In genomic region chr6:83866423-83866822, GRCm38 (mm10) we compare ENCODE assay signal across 8 mouse cellular contexts. TPM values are rescaled to one million over a fixed set of nuclear protein-coding genes. Genes with fewer than 3 reads are reported as not detected.
DNase-seq lines count a peak whose midpoint lies in the region; ATAC-seq and TF ChIP-seq lines count a peak whose summit lies in the region.

No protein-coding gene starts in this region.

- H3K4me1 ChIP-seq in kidney, postnatal 0 days (replicated peaks; ENCODE audit: insufficient read depth, low read length) = 0 out of 2 replicates have a peak, but pooled peaks cover 4% of the 10 kb centered on the region
- peaks cover 3% of the 10 kb centered on the region for H3K4me1 ChIP-seq in hindbrain, embryonic 16.5 days (ENCODE audit: control insufficient read depth, insufficient read depth, low read depth, low read length)
- H3K4me1 ChIP-seq in midbrain, embryonic 15.5 days = peaks cover 8% of the 10 kb centered on the region

- no peak overlapping the region for H3K9ac ChIP-seq in kidney, postnatal 0 days (ENCODE audit: low read depth, low read length)
- H3K9ac ChIP-seq in hindbrain, embryonic 16.5 days (ENCODE audit: low read depth, low read length) = no peak overlapping the region
- no peak overlapping the region for H3K9ac ChIP-seq in midbrain, embryonic 15.5 days

- H3K4me3 ChIP-seq in kidney, postnatal 0 days (replicated peaks; ENCODE audit: low read depth, low read length) = peak overlapping the region; percentile 66; the same call in 1 of the 2 replicates
- no peak overlapping the region; the same call in 1 of the 2 replicates for H3K4me3 ChIP-seq in hindbrain, embryonic 16.5 days (ENCODE audit: low read length)
- H3K4me3 ChIP-seq in midbrain, embryonic 15.5 days = peak overlapping the region; percentile 71

- no peaks in the 10 kb centered on the region for H3K9me3 ChIP-seq in kidney, postnatal 0 days (replicated peaks; ENCODE audit: low read length)
- no peaks in the 10 kb centered on the region for H3K9me3 ChIP-seq in hindbrain, embryonic 16.5 days (ENCODE audit: control insufficient read depth, low read length)
- no peaks in the 10 kb centered on the region for H3K9me3 ChIP-seq in midbrain, embryonic 15.5 days

- H3K27me3 ChIP-seq in kidney, postnatal 0 days (ENCODE audit: insufficient read depth, low read length) = no peaks in the 10 kb centered on the region
- peaks cover 3% of the 10 kb centered on the region; the same call in 1 of the 2 replicates for H3K27me3 ChIP-seq in hindbrain, embryonic 16.5 days (replicated peaks; ENCODE audit: control insufficient read depth, insufficient read depth, low read length)
- no peaks in the 10 kb centered on the region for H3K27me3 ChIP-seq in midbrain, embryonic 15.5 days (replicated peaks)

- H3K36me3 ChIP-seq in kidney, postnatal 0 days (ENCODE audit: insufficient read depth, low read length) = no peaks in the 10 kb centered on the region
- H3K36me3 ChIP-seq in hindbrain, embryonic 16.5 days (ENCODE audit: control insufficient read depth, insufficient read depth, low read length) = no peaks in the 10 kb centered on the region
- H3K36me3 ChIP-seq in midbrain, embryonic 15.5 days (replicated peaks) = no peaks in the 10 kb centered on the region

- peak; percentile 13 for DNase-seq in kidney, postnatal 0 days (ENCODE audit: low spot score)
- DNase-seq in kidney, postnatal 10 days = no peak
- no peak for DNase-seq in spleen, adult 12 weeks (ENCODE audit: low spot score)
- DNase-seq in right cerebral cortex, postnatal 4 days = no peak
- no peak for DNase-seq in urinary bladder, postnatal 36 days (ENCODE audit: low spot score in 2 of 2)

- WGBS in kidney, postnatal 0 days = 27% methylated on average over 4 of the region's 4 CpGs
- WGBS in hindbrain, embryonic 16.5 days = 39% methylated on average over 4 of the region's 4 CpGs
- 38% methylated on average over 4 of the region's 4 CpGs for WGBS in midbrain, embryonic 15.5 days

- peak overlapping the region; percentile 99 for H3K4me2 ChIP-seq in kidney, postnatal 0 days (ENCODE audit: low read length)
- H3K4me2 ChIP-seq in hindbrain, embryonic 16.5 days (ENCODE audit: low read length) = peak overlapping the region; percentile 96
- H3K4me2 ChIP-seq in midbrain, embryonic 15.5 days = peak overlapping the region; percentile 90

- TF ChIP-seq CTCF in kidney, postnatal 0 days (IDR thresholded peaks at IDR 0.05; ENCODE audit: low read depth) = no peak

- no peak for ATAC-seq in kidney, postnatal 0 days (replicated peaks; ENCODE audit: low FRiP score, low read depth)
- ATAC-seq in erythroblast, adult 5-6 weeks (replicated peaks; ENCODE audit: low FRiP score, poor library complexity, severe bottlenecking) = peak; percentile 50
- peak; percentile 21; the same call in 1 of the 2 replicates for ATAC-seq in hindbrain, embryonic 16.5 days
- ATAC-seq in midbrain, embryonic 15.5 days (replicated peaks) = peak; percentile 16; the same call in 1 of the 2 replicates

- no peak overlapping the region for H3K27ac ChIP-seq in kidney, postnatal 0 days
- no peak overlapping the region for H3K27ac ChIP-seq in hindbrain, embryonic 16.5 days (ENCODE audit: low read depth, low read length)
- H3K27ac ChIP-seq in midbrain, embryonic 15.5 days = no peak overlapping the region

RNA-seq across cellular contexts. Expression of gene Zfp638, which starts 0.5 kb away (rescaled TPM):
- polyA plus RNA-seq in kidney, postnatal 0 days (2015; fragmentation: Nextera tagmentation; extraction: Ambion mirVana) = 44.5 and 49.0 TPM in 2 replicates
- total RNA-seq in erythroblast, adult 5-6 weeks (2015; ENCODE audit: low replicate concordance) = 34.9 and 82.2 TPM in 2 replicates
- total RNA-seq in erythroblast, adult 5-6 weeks (2017; ENCODE audit: low replicate concordance) = 82.6 and 96.5 TPM in 2 replicates
- 58.2 and 61.9 TPM in 2 replicates for polyA plus RNA-seq in hindbrain, embryonic 16.5 days (2015; fragmentation: Nextera tagmentation; extraction: Ambion mirVana)
- polyA plus RNA-seq in midbrain, embryonic 15.5 days (2015; fragmentation: Nextera tagmentation; extraction: Ambion mirVana) = 70.5 and 76.5 TPM in 2 replicates

RNA-seq across cellular contexts. Expression of gene Paip2b, which starts 34.9 kb away (rescaled TPM):
- 10.8 and 12.1 TPM in 2 replicates for polyA plus RNA-seq in kidney, postnatal 0 days (2015; fragmentation: Nextera tagmentation; extraction: Ambion mirVana)
- total RNA-seq in erythroblast, adult 5-6 weeks (2015; ENCODE audit: low replicate concordance) = 0.19 and 1.9 TPM in 2 replicates
- 2.7 and 3.5 TPM in 2 replicates for total RNA-seq in erythroblast, adult 5-6 weeks (2017; ENCODE audit: low replicate concordance)
- polyA plus RNA-seq in hindbrain, embryonic 16.5 days (2015; fragmentation: Nextera tagmentation; extraction: Ambion mirVana) = 25.2 and 27.3 TPM in 2 replicates
- polyA plus RNA-seq in midbrain, embryonic 15.5 days (2015; fragmentation: Nextera tagmentation; extraction: Ambion mirVana) = 26.3 and 28.4 TPM in 2 replicates
